Mouse (Mus musculus): ENCODE results near the gene Cdc25a.

The Cdc25a gene

GRCm38 (mm10) chr9:109892651-109893250, 17.4 kb downstream of the Cdc25a start:
- peak; percentile 40 to 77 for DNase-seq (ENCODE audit: low spot score in 2 of 2)

GRCm38 (mm10) chr9:109894413-109895090, 19.2 kb downstream of the Cdc25a start:
- peak; percentile 34 to 58 for DNase-seq (ENCODE audit: low spot score in 2 of 2)

GRCm38 (mm10) chr9:109895593-109895992, 20.2 kb downstream of the Cdc25a start:
- DNase-seq (ENCODE audit: low spot score in 2 of 2): no peak

- DNase-seq (ENCODE audit: low spot score in 2 of 2): no peak
Observed at GRCm38 (mm10) chr9:109896253-109897150, 21.1 kb downstream of the Cdc25a start.

GRCm38 (mm10) chr9:109898027-109898426, 22.6 kb downstream of the Cdc25a start:
- DNase-seq (ENCODE audit: low spot score in 2 of 2): no peak

- no peak for DNase-seq (ENCODE audit: low spot score in 2 of 2)
Observed at GRCm38 (mm10) chr9:109899361-109899760, 24.0 kb downstream of the Cdc25a start.

- DNase-seq (ENCODE audit: low spot score in 2 of 2): no peak
Observed at GRCm38 (mm10) chr9:109899774-109900173, 24.4 kb downstream of the Cdc25a start.

- no peak for DNase-seq (ENCODE audit: low spot score in 2 of 2)
Observed at GRCm38 (mm10) chr9:109900604-109901003, 25.2 kb downstream of the Cdc25a start.

GRCm38 (mm10) chr9:109902246-109902645, 26.9 kb downstream of the Cdc25a start:
- no peak for DNase-seq (ENCODE audit: low spot score in 2 of 2)

GRCm38 (mm10) chr9:109902740-109903139, 27.4 kb downstream of the Cdc25a start:
- no peak for DNase-seq (ENCODE audit: low spot score in 2 of 2)

- no peak for DNase-seq (ENCODE audit: low spot score in 2 of 2)
Observed at GRCm38 (mm10) chr9:109907300-109907699, 31.9 kb downstream of the Cdc25a start.

GRCm38 (mm10) chr9:109907774-109908465, 32.5 kb downstream of the Cdc25a start:
- no peak for DNase-seq (ENCODE audit: low spot score in 2 of 2)

GRCm38 (mm10) chr9:109909102-109909501, 33.7 kb downstream of the Cdc25a start:
- no peak for DNase-seq (ENCODE audit: low spot score in 2 of 2)

- no peak for DNase-seq (ENCODE audit: low spot score in 2 of 2)
Observed at GRCm38 (mm10) chr9:109909926-109910325, 34.5 kb downstream of the Cdc25a start.

- DNase-seq (ENCODE audit: low spot score in 2 of 2): no peak
Observed at GRCm38 (mm10) chr9:109911779-109912178, 36.4 kb downstream of the Cdc25a start.

GRCm38 (mm10) chr9:109914269-109914926, 39.0 kb downstream of the Cdc25a start:
- no peak for DNase-seq (ENCODE audit: low spot score in 2 of 2)

- no peak for DNase-seq (ENCODE audit: low spot score in 2 of 2)
Observed at GRCm38 (mm10) chr9:109917931-109918330, 42.6 kb downstream of the Cdc25a start.

- DNase-seq (ENCODE audit: low spot score in 2 of 2): no peak
Observed at GRCm38 (mm10) chr9:109929131-109929530, 53.8 kb downstream of the Cdc25a start.

GRCm38 (mm10) chr9:109930063-109930462, 54.7 kb downstream of the Cdc25a start:
- DNase-seq (ENCODE audit: low spot score in 2 of 2): no peak

- DNase-seq (ENCODE audit: low spot score in 2 of 2): no peak
Observed at GRCm38 (mm10) chr9:109930752-109931151, 55.4 kb downstream of the Cdc25a start.
